Mouse (Mus musculus) spleen, adult 2 months (tissue): ENCODE data around the gene Rad51d.

Experiments used
- CTCF ChIP-seq: fragments of 200-500 bp; IDR thresholded peaks from 2 replicates; pipeline ENCODE4 v1.5.1; 2011; ENCODE audit warnings: mild to moderate bottlenecking, inconsistent platforms; ENCODE audit not compliant: insufficient read depth, insufficient read length, insufficient replicate concordance; ENCODE audit errors: extremely low read depth
- POLR2A ChIP-seq: fragments of 200-500 bp; IDR thresholded peaks from 2 replicates; pipeline ENCODE4 v1.6.1; 2011; ENCODE audit warnings: low read depth, low read length, inconsistent platforms

DNA sequence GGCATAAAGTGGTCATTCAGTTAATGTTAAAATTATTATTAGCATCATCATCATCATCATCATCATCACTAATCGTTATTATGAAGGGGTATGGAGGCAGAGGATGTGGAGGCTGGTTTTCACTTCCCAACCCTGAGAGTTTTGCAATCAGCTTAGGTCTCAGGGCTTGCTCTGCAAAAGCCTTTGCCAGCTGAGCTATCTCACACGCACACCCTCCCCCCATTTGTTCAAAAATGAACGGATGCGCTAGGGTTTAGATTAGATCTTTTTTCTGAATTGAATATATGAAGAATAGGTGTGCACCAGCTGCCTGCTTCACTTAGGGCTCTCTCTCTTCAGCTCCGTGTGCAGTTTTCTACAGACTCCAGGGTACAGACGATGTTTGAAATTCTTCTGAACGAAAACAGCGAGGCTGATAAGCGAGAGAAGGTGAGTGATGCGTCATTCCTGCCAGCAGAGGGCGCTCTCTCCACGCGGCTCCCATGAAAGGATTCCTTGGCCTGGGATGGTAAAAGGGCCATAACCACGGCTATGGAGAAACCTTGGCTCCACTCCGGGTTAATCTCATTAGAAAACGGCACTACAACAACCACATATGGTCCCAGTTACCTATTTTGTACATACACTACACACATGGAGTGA, 24.4 kb upstream of the Rad51d start:
- TF ChIP-seq CTCF (peak; percentile 99), POLR2A (no peak)
